Mouse (Mus musculus): Measurements from ENCODE around the gene H2-K1.

- TF ChIP-seq CTCF (IDR thresholded peaks at IDR 0.05; ENCODE audit: borderline replicate concordance, insufficient read depth, low read length) (no peak), POLR2A (IDR thresholded peaks at IDR 0.05; ENCODE audit: low read depth, low read length) (no peak)
Observed at GRCm38 (mm10) chr17:33947430-33948089, 52.6 kb downstream of the H2-K1 start.

Measured in embryonic fibroblast, embryonic 13.5 days (primary cell).